Mouse (Mus musculus): ENCODE data around the gene Pi4k2a. TPM values are rescaled to one million over a fixed set of nuclear protein-coding genes. Genes with fewer than 3 reads are reported as not detected.

Pi4k2a gene
- polyA plus RNA-seq, 1 experiment from 2014 or later = 10.5 TPM

GRCm38 (mm10) chr19:42166766-42167165 is 76.5 kb downstream of the Pi4k2a start:
- no peak overlapping the region for H3K27ac ChIP-seq (replicated peaks)
- peaks cover 50% of the 10 kb centered on the region for H3K27me3 ChIP-seq
- ATAC-seq (ENCODE audit: insufficient read depth) = no peak
- no peak overlapping the region for H3K4me3 ChIP-seq (replicated peaks)
- H3K36me3 ChIP-seq (replicated peaks) = no peaks in the 10 kb centered on the region
- peaks cover 35% of the 10 kb centered on the region for H3K4me1 ChIP-seq (replicated peaks)
- H3K9ac ChIP-seq = no peak overlapping the region
- 38% methylated on average over 3 of the region's 3 CpGs for WGBS (ENCODE audit: insufficient replicate concordance)
- H3K4me2 ChIP-seq = no peak overlapping the region
- no peaks in the 10 kb centered on the region for H3K9me3 ChIP-seq (replicated peaks)

- peaks cover 50% of the 10 kb centered on the region for H3K27me3 ChIP-seq
- no peak overlapping the region for H3K27ac ChIP-seq (replicated peaks)
- H3K4me3 ChIP-seq (replicated peaks) = no peak overlapping the region
- H3K4me2 ChIP-seq = no peak overlapping the region
- WGBS (ENCODE audit: insufficient replicate concordance) = 64% methylated on average over 9 of the region's 9 CpGs
- H3K36me3 ChIP-seq (replicated peaks) = no peaks in the 10 kb centered on the region
- H3K9me3 ChIP-seq (replicated peaks) = no peaks in the 10 kb centered on the region
- no peak overlapping the region for H3K9ac ChIP-seq
- H3K4me1 ChIP-seq (replicated peaks) = peaks cover 39% of the 10 kb centered on the region
- ATAC-seq (ENCODE audit: insufficient read depth) = no peak
Measured at GRCm38 (mm10) chr19:42167489-42167888, 77.2 kb downstream of the Pi4k2a start.

- peak; percentile 20; the same call in 1 of the 2 replicates for ATAC-seq (ENCODE audit: insufficient read depth)
- H3K4me1 ChIP-seq (replicated peaks) = peaks cover 46% of the 10 kb centered on the region
- H3K4me2 ChIP-seq = peak overlapping the region; percentile 90
- no peaks in the 10 kb centered on the region for H3K36me3 ChIP-seq (replicated peaks)
- H3K27me3 ChIP-seq = peaks cover 41% of the 10 kb centered on the region
- peak overlapping the region; percentile 92 for H3K4me3 ChIP-seq (replicated peaks)
- peak overlapping the region; percentile 37; the same call in 1 of the 2 replicates for H3K9ac ChIP-seq
- WGBS (ENCODE audit: insufficient replicate concordance) = 34% methylated on average over 10 of the region's 10 CpGs
- H3K9me3 ChIP-seq (replicated peaks) = no peaks in the 10 kb centered on the region
- H3K27ac ChIP-seq (replicated peaks) = peak overlapping the region; percentile 79
Measured at GRCm38 (mm10) chr19:42169322-42169975, 79.2 kb downstream of the Pi4k2a start.

GRCm38 (mm10) chr19:42170025-42170969 is 80.0 kb downstream of the Pi4k2a start:
- Histone ChIP-seq H3K9me3 (replicated peaks) (no peaks in the 10 kb centered on the region), H3K36me3 (replicated peaks) (no peaks in the 10 kb centered on the region), H3K4me3 (replicated peaks) (peak overlapping the region; percentile 92), H3K9ac (peak overlapping the region; percentile 89), H3K27me3 (peaks cover 32% of the 10 kb centered on the region), H3K4me2 (peak overlapping the region; percentile 90), H3K4me1 (replicated peaks) (peaks cover 46% of the 10 kb centered on the region), H3K27ac (replicated peaks) (peak overlapping the region; percentile 79)
- peak; percentile 91 for ATAC-seq (ENCODE audit: insufficient read depth)
- 1% methylated on average over 56 of the region's 56 CpGs for WGBS (ENCODE audit: insufficient replicate concordance)

Other genes with a start within 250 kb of the Pi4k2a start
- 4.4 and 4.5 TPM in 2 replicates for gene Frat2, start 242.3 kb upstream of the Pi4k2a start, polyA plus RNA-seq (2015; fragmentation: Nextera tagmentation; extraction: Ambion mirVana)
- 8.5 and 8.6 TPM in 2 replicates for gene Rrp12, start 194.3 kb upstream of the Pi4k2a start, polyA plus RNA-seq (2015; fragmentation: Nextera tagmentation; extraction: Ambion mirVana)
- gene Pgam1, start 178.5 kb upstream of the Pi4k2a start, polyA plus RNA-seq (2015; fragmentation: Nextera tagmentation; extraction: Ambion mirVana) = 267 and 322 TPM in 2 replicates
- gene Exosc1, start 157.0 kb upstream of the Pi4k2a start, polyA plus RNA-seq (2015; fragmentation: Nextera tagmentation; extraction: Ambion mirVana) = 29.2 and 31.4 TPM in 2 replicates
- gene Zdhhc16, start 157.0 kb upstream of the Pi4k2a start, polyA plus RNA-seq (2015; fragmentation: Nextera tagmentation; extraction: Ambion mirVana) = 33.7 and 39.6 TPM in 2 replicates
- 10.1 and 10.3 TPM in 2 replicates for gene Mms19, start 109.3 kb upstream of the Pi4k2a start, polyA plus RNA-seq (2015; fragmentation: Nextera tagmentation; extraction: Ambion mirVana)
- gene Ubtd1, start 108.7 kb upstream of the Pi4k2a start, polyA plus RNA-seq (2015; fragmentation: Nextera tagmentation; extraction: Ambion mirVana) = 5.2 and 6.3 TPM in 2 replicates
- gene Ankrd2, start 54.5 kb upstream of the Pi4k2a start, polyA plus RNA-seq (2015; fragmentation: Nextera tagmentation; extraction: Ambion mirVana) = 0.17 and 0.21 TPM in 2 replicates
- 50.6 and 59.0 TPM in 2 replicates for gene Hoga1, start 44.9 kb upstream of the Pi4k2a start, polyA plus RNA-seq (2015; fragmentation: Nextera tagmentation; extraction: Ambion mirVana)
- 0.22 and 0.26 TPM in 2 replicates for gene 4933411K16Rik, start 38.2 kb upstream of the Pi4k2a start, polyA plus RNA-seq (2015; fragmentation: Nextera tagmentation; extraction: Ambion mirVana)
- gene Morn4, start 4.1 kb upstream of the Pi4k2a start, polyA plus RNA-seq (2015; fragmentation: Nextera tagmentation; extraction: Ambion mirVana) = 1.4 TPM in 2 replicates
- gene Avpi1, start 38.6 kb downstream of the Pi4k2a start, polyA plus RNA-seq (2015; fragmentation: Nextera tagmentation; extraction: Ambion mirVana) = 19.9 and 25.0 TPM in 2 replicates
- gene Marveld1, start 56.9 kb downstream of the Pi4k2a start, polyA plus RNA-seq (2015; fragmentation: Nextera tagmentation; extraction: Ambion mirVana) = 3.2 and 4.7 TPM in 2 replicates
- gene Zfyve27, start 73.5 kb downstream of the Pi4k2a start, polyA plus RNA-seq (2015; fragmentation: Nextera tagmentation; extraction: Ambion mirVana) = 8.8 and 10.1 TPM in 2 replicates
- 0.12 TPM in 1 of 2 replicates, not detected in the other for gene Sfrp5, start 111.8 kb downstream of the Pi4k2a start, polyA plus RNA-seq (2015; fragmentation: Nextera tagmentation; extraction: Ambion mirVana)
- 0.05 TPM in 1 of 2 replicates, not detected in the other for gene Golga7b, start 157.1 kb downstream of the Pi4k2a start, polyA plus RNA-seq (2015; fragmentation: Nextera tagmentation; extraction: Ambion mirVana)